Mouse (Mus musculus) bone marrow macrophage, adult 2 months (primary cell): ENCODE measurements around the gene Cpt1c.

Experiments used
- CTCF ChIP-seq: IDR thresholded peaks from 2 replicates; pipeline ENCODE4 v1.5.1; 2012; ENCODE audit warnings: low read depth, mild to moderate bottlenecking, low read length, moderate library complexity
- POLR2A ChIP-seq: IDR thresholded peaks from 2 replicates; pipeline ENCODE4 v1.6.1; 2012; ENCODE audit warnings: mild to moderate bottlenecking, low read depth, low read length, borderline replicate concordance

GRCm38 (mm10) chr7:44922530-44922929 is 52.1 kb downstream of the Cpt1c start:
- TF ChIP-seq CTCF (no peak), POLR2A (no peak)
